Mouse (Mus musculus) liver, postnatal 0 days (tissue): Measurements from ENCODE around the gene Prrx2.

Source experiments
- CTCF ChIP-seq: sonication (generic); IDR thresholded peaks from 2 replicates; pipeline ENCODE4 v1.5.1; 2016; ENCODE audit warnings: antibody characterized with exemption, low read depth
- EP300 ChIP-seq: IDR thresholded peaks from 2 replicates; pipeline ENCODE4 v1.6.1; 2016; ENCODE audit warnings: antibody characterized with exemption, low read depth, mild to moderate bottlenecking

DNA sequence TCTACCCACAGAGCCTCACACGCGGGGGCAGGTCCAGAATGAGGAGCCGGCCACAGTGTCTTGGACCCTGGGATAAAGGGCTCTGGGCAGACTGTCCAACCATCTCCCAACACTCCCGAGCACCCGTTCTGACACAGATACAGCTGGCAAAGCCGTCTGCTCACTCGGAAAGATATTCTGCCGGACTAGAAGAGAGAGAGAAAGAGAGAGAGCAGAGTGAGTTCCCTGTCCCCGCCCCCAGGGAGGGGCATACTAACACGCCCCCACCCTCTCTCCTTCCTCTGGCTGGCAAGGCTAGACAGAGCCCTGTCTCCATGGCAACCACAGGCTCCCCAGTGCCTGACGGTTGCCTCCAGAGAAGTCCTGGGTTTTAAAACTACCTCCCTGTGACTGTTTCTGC lies 38.4 kb upstream of the Prrx2 start:
- TF ChIP-seq CTCF: no peak
- TF ChIP-seq EP300: no peak
